Mouse (Mus musculus) brain, embryonic 18.5 days (tissue): ENCODE results near the gene Gm13420.
"Not testable (repeated sequence)": the region's sequence is repeated elsewhere in the genome, so short reads cannot be mapped to it uniquely, and the experiment has no call there.

ENCODE experiments used
- DNase-seq: peaks from one replicate; pipeline ENCODE4 v3.0.0-alpha.2; 2012; ENCODE audit warnings: low read depth, low spot score

Gene Gm13420

GRCm38 (mm10) chr2:29738799-29739198 lies 12.7 kb downstream of the Gm13420 start:
- DNase-seq: no peak

- DNase-seq: no peak
Measured at GRCm38 (mm10) chr2:29737209-29737925, 14.1 kb downstream of the Gm13420 start.

DNA sequence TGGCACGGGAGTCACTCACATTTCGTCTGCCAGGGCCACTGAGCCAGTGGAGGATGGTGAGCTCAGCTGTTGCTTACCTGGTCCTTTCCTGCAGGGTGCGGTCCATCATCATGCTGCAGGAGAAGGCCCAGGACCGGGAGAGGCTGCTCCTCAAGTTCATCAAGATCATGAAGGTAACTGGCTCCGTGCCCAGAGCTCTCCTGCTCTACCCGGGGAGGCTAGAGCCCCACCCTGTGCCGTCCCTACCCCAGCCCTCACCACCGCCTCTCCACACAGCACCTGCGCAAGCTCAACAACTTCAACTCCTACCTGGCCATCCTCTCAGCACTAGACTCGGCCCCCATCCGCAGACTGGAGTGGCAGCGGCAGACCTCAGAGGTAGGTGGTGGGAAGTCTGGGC lies 15.8 kb downstream of the Gm13420 start:
- no peak for DNase-seq

DNA sequence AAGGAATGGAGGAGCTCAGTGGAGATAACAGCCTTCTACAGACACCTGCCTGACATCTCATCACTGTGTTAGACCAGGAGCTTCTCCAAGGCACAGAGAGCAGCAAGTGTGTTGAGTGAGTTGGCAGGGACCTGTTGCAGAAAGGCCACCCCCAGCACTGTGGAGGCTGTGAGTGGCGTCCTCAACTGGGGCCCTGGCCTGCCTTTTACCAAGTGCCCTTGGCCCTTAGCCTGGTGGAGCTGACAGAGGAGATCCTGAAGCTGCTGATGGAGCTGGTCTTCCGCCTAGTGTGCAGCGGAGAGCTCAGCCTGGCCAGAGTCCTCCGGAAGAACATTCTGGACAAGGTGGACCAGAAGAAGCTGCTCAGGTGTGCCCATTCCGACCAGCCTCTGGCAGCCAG lies 18.1 kb downstream of the Gm13420 start:
- no peak for DNase-seq

DNA sequence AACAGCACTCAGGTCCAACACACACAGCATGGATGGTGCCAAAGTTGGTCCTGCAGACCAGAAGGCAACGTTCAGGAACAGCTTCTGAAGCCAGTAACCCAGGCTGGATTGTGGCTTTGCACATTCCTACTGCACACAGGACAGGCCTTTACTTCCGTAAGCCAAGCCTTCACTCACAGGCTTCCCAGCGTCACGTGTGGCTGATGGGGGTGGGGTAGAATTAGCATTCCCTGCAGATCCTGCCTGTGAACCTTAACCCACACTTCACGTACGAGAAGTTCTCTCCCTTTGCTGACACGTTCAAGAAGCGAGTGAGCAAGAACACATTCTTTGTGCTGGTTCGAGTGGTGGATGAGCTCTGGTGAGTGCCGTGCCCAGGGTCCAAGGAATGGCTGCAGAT lies 18.9 kb downstream of the Gm13420 start:
- no peak for DNase-seq

DNA sequence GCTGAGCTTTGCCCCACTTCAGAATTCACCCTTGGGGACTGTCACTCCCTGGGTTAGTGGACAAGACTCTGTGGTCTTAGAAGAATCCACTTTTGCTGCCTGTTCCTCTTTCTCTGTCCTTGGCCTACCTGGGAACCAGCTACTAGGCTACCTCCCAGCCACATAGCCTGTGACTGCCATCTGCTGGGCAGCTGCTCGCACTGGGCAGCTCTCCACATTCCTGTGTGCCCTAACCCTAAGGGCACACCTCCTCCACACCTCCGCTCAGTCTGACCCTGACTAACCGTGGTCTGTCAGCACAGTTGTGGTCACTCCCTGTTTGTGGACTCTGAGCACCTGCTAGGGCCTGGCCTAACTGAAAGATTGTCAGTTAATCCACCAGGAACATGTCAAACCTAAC lies 19.9 kb downstream of the Gm13420 start:
- no peak for DNase-seq

DNA sequence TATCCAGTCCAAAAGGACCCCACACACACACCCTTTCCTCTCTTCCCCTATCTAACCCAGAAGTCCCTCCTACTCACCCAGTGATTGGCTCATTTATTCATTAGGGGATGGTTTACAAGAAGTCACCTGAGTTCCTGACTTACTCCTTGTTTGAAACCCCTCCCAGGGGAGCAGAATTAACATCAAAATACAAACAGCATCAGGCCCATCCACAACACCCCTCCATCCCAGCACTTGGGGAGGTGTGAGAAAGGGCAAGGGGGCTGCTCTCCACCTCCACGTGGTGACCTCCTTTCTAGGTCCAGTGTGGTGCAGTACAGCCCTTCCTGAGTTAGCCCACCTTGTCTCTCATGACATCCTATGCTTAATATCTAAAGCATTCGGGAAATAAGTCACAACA lies 22.0 kb downstream of the Gm13420 start:
- DNase-seq: no peak

DNA sequence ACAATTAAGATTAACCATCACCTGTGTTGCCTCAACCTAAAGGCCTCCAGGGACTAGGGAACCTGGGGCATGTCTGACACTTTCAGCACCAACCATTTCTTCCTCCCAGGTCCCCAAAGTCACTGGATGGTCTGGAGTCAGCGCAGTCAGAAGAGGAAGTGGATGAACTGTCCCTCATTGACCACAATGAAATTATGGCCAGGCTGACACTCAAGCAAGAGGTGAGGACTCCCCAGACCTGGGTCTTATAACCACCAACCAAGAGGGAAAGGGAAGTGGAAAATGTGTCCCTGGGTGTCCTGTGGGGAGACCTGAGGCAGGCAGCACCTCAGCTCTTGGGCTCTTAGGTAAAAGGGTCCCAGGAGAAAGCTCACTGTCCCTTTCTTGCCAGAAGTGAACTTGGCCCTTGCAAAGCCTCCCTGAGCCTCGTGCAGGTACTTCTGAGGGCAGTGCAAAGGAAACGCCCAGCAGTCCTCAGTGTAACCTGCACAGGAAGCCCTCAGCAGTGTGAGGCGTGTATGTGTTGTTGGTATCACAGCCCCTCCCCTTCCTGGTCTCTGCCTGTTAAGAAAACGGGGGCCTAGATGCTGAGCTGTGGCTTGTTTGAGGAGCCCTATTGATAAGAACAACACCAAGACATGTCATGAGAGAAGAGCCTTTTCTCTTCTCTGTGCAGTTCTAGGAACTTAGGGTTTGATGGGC lies 26.7 kb downstream of the Gm13420 start:
- no peak for DNase-seq

DNA sequence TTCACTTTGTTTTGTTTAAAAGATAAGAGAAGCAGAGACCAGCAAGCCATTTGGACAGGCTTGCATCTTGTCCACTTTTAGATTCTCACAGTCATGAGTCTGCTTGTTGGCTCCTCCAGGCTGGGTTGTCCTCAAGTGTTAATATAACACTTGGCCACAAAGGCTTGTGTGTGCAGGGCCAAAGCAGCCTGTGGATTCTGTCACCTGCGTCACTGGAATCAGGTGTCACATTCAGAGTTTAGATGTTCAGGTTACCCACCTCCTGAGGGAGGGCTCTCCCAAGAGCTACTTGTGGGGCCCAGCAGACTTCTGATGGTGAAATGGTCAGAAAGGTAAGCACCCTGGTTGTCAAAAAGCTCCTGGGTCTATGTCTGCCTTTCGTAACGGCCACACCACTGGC lies 28.4 kb downstream of the Gm13420 start:
- DNase-seq: no peak

DNA sequence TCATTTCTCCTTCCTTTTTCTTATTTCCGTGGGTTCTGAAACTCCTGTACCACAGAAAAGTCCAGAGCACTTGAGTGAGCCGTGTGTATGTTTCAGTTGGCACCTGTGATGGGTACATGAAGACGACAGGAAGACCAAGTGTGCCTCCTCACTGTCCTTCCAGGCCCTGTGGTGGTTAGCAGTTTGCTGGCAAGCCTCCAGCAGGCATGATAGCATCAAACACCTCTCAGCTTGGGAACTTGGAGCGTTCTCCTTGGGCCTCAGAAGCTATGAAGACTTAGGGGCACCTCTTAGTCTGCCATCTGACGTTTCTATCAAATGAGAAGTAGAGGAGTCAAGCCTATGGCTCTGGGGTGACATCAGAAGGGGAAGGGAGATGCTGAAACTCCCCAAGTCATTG lies 32.9 kb downstream of the Gm13420 start:
- DNase-seq: no peak

DNA sequence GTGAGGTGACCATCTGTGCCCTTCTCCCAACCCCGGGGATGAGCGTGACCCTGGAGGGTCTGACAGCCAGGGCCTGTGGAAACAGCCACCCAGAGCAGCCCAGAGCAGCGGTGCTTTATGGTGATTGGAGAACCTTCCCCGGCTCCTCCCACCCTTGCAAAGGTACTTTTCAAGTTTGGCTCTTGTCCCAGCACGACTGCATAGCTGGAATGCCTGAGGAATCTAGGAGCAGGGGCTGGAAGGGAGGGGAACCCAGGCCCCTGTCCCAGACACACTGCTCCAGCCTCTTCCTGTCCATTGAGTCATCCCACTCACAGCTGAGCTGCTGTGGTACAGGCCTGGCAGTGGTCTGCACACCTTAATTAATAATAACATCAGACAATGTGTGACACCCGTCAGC lies 34.8 kb downstream of the Gm13420 start:
- DNase-seq: no peak

DNA sequence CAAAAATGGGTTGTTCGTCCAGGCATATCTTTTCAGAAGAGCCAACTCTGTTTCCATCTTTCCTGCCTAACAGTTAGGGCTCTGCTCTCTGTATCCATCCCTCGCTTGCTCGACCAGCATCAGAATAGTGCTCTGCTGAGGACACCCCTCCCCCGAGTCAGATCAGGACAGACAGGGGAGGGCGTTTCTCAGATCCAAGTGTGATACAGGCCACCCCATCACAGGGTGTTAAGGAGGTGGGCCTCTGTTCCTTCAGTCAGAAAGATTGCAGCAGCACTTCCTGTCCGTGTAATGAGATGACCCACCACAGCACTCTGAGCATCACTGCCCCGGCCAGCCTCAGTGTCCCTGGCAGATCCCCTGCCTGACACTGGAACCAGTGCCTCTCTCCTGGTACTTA lies 35.3 kb downstream of the Gm13420 start:
- no peak for DNase-seq

DNA sequence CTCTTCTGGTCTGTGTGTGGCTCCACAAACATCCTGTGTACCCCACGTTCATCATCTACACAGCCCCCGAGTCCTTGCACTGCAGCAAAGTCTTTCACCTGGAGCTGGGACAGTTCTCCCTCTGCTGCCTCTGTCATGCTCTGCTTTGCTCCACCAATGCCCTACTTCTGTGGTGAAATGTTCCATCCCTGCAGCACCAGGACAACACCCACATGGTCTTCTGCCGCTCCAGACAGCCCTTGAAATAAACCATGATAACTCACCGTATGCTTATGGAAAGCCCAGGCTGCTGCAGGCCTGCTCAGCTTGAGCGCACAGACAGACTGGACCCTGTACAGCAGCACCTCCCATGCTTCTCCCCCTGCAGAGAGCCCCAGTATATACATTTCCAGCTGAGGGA lies 37.4 kb downstream of the Gm13420 start:
- no peak for DNase-seq

DNA sequence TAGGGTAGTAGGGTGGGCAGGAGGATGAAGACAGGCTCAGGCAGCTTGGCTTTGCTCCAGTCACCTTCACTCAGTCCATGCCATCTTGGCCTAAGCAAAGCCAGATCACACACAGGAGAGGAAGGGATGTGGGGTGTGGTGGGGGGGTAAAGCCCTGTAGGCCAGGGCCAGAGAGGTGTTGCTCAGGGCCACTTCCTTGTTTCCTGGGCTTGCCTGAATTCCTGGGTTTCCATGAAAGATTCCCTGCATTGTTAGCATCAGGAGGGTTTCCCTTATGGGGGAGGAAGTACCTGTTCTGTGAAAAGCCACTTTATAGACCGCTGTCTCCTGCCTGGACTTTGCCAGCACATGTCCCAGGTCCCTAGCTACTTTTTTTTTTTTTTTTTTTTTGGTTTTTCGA lies 38.0 kb downstream of the Gm13420 start:
- no peak for DNase-seq

GRCm38 (mm10) chr2:29711877-29712276 lies 39.6 kb downstream of the Gm13420 start:
- DNase-seq: no peak

GRCm38 (mm10) chr2:29711038-29711437 lies 40.4 kb downstream of the Gm13420 start:
- DNase-seq: no peak

GRCm38 (mm10) chr2:29708209-29708608 lies 43.3 kb downstream of the Gm13420 start:
- not testable (repeated sequence) for DNase-seq

DNA sequence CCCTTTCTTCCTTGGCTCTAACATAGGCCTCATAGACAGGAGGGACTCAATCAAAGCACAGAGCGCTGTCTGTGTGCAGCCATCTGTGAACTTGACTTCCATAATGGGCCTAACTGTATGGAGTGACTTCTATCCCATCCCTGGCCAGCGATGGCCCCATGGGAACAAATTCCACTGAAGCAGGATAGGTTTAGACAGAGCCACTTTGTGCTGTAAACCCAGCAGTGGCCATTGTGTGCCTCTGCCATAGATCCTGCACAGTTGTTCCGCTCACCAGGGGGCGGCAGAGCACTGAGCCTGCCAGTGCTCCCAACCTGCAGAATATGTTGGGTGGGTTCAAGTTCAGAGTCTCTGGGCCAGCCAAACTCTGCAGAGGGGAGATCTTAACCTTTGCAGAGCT lies 43.8 kb downstream of the Gm13420 start:
- no peak for DNase-seq

GRCm38 (mm10) chr2:29706726-29707620 lies 44.5 kb downstream of the Gm13420 start:
- no peak for DNase-seq

GRCm38 (mm10) chr2:29705493-29705892 lies 46.0 kb downstream of the Gm13420 start:
- DNase-seq: no peak

- no peak for DNase-seq
Measured at GRCm38 (mm10) chr2:29703104-29704081, 48.1 kb downstream of the Gm13420 start.
